Mouse (Mus musculus) urinary bladder, postnatal 4 days (tissue): ENCODE measurements at regions not wholly inside any gene's neighbourhood (a gene's known extent, or its start where the extent isn't known, plus 50 kb on each side); places are given as distances from the start of the nearest gene placed in this dataset.

ENCODE experiments used
- DNase-seq, 2 experiments: peaks; one replicate each; pipeline ENCODE4 v3.0.0; 2021 to 2022; ENCODE audit warnings: low spot score in 2 of 2

DNA sequence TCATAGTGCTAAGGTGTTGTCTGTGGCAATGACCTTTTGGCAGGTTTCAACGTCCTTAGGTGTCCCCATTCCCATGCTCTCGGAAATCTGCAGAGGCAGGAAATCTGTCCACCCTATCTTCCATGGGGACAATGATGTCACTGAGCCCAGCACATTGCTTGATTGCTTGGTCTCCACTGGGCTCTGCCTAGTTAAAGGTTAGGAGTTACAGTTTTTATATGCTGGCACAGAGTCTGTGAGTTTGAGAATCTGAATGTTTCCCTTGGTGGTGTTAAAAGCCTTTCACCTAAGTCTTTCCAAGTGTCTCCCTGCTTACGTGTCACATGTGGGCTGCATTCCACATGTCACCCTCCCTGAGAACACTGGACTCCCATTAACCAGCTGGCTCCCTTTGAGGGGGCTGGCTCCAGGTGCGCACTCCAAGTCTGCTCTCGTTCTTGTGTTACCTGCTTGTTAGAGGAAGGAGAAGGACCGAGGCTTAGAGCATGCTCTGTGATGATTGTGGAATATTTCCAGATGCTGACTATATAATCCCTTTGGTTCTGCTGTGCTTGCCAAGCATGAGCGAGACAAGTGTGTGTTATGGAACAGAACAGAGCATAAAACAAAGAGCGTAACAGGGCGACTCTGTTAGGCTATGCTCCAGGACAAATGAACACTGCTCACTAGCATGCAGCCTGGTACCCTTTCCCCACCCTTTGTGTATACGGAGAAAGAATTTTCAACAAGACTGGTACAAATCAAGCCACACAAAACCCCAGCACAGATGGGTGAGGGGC is 284.6 kb upstream of the Auts2 start:
- no peak for DNase-seq

- DNase-seq = no peak
These were observed 282.9 kb upstream of the Auts2 start for GRCm38 (mm10) chr5:132826009-132826408.

DNA sequence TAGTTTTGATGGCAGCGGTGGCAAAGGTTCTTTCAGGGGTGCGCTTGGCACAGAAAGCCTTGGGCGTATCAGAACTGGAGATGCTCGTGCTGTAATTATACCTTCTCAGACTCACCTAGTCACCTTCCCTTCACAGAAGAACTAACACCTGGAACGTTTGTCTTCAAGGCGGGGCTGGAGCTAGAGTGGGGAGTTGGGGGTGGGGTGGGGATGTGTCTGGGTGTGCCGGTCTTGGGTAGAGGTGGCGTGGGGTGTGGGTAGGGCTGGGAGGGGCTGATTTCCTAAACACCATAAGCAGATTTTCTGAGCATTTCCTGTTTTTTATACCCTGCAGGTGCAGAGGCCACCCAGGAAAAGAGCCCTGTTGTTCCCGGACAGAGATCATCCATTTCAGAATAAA is 274.5 kb upstream of the Auts2 start:
- no peak for DNase-seq

- no peak for DNase-seq
These were observed 266.0 kb upstream of the Auts2 start for GRCm38 (mm10) chr5:132809181-132809580.

- no peak for DNase-seq
These were observed 252.9 kb upstream of the Auts2 start for GRCm38 (mm10) chr5:132796061-132796460.

DNA sequence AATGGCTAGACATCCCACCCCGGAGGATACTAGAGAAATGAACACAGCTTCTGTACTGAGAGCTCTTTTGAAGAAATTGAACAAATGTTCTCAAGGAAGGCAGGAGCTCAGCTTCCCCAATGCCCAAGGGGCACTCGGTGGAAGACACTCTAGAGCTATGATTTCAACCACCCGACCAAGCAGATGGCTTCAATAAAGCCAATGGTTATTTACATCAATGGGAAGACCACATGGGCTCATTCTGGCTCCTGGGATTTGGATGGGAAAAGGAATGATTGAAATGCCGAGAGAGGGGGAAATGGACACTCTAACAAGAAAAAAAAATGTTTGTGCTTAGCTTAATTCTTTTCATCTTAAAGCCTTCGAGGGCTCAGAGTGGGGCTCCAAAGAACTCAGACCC is 249.3 kb upstream of the Auts2 start:
- no peak for DNase-seq

GRCm38 (mm10) chr5:132785291-132785690 is 242.1 kb upstream of the Auts2 start:
- DNase-seq = no peak

DNA sequence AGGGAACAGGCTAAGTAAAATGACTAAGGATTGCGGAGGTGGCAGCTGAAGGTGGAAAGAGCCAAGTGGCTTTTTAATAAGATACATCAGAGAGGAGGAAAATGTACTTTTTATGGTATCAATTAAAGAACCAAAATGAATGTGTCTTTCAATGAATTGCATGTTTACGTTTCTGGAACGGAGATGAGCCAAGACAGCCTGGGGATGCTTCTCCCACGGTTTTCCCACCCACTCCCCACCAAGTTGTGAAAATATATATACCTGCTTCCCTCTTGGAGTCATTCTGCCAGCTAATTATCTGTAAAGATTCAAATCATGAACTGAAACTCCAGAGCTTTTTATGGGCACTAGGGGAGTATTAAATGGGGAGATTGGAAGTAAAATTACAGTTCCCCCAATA is 241.6 kb upstream of the Auts2 start:
- DNase-seq = no peak

DNA sequence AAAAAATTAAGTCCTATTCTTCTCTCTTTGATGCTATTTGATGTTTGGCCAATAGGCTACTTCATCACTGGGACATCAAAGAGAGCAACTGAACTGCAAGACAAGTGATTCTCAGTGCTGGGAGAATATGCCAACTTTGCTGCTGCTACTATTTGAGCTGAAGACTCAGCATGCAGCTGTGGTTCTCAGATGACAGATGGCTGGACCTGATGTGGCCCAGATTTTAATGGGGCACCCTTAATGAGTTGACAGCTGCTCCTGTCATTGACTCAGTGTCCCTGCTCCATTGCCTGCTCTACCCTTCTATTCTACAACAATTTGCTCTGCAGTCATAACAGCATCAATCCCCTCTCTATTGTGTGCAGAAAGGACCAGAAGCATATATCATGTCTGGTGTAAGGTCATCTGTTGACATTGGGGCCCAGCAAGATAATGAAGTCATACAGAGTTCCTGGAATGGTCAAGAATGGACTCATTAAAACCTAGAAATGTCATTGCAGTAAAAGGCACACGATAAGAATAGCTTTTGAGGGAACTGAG is 231.1 kb upstream of the Auts2 start:
- no peak for DNase-seq

DNA sequence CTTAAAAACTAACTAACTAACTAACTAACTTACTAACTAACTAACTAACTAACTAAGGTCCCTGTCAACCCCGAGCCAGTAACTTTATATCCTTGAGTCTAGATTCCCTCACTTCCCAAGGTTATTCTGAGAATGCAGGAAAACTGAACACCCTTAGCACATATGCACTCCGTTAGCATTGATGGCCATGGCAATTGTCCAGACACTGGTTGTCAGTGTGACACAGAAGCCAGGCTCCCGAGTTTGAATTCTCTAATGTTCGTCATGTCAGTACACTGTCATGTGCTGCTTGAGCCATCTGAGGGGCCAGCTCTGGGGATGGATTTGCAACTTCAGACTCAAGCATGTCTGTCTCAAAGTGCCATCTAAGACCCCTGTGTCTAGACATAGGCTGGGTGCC is 217.3 kb upstream of the Auts2 start:
- DNase-seq = no peak

DNA sequence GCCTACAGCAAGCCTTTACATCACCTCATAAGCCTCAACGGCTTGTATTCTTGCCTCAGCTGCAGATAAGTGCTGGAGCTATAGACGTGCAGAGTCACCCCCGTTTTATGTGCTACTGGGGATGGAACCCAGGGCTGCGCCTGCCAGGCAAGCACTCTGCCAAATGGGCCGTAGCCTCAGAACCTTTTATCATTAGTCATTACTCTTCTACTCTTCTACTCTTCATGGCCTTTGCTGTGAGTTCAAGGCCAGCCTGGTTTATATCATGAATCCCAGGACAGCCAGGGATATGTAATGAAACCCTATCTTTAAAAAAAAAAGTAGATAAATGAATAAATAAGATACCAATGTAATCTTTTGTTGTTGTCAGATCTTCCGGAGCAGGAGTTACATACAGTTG is 216.6 kb upstream of the Auts2 start:
- no peak for DNase-seq

DNA sequence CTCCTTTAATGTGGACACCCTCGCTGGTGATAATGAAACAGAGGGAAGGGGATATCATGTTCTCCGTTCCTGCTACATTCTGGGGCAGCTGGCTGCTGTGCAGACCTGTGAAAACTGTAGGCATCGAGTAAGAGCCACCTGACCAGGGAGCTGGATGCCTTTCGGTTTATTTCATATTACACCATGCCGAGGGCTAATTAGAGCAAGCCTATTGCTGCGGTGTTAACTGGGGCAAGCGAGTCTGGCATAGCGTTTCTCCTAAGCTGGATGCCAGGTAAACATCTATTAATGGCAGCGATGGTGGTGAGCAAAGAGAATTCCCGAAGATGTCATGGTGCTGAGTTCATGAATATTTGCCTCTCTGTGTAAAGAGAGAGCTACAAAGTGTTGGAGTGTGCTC is 215.8 kb upstream of the Auts2 start:
- no peak for DNase-seq

GRCm38 (mm10) chr5:132737966-132738365 is 194.8 kb upstream of the Auts2 start:
- no peak for DNase-seq

DNA sequence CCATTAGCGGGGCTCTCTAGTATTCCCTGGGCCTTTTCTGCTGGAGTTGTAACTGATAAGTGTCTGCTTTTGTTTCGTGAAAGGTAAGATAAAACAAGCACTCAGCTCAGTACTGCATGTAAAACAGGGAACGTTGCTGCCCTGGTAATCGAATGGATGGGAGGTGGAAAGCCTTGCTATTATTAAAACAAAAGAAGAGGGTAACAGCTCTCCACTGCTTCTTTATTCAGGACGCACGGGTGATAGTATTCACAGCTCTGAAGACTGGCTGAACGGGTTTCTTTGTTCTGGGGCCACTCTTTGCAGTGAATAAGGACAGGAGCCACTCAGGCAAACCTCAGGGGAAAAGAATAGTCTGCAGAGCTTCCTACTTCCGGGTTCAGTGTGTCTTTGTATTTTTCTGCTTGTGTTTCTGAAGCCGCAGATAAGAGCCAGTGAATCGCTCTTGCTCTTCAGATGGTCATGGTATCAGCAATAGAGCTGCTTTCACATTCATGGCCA is 185.6 kb upstream of the Auts2 start:
- DNase-seq = no peak

- DNase-seq = no peak
These were observed 181.3 kb upstream of the Auts2 start for GRCm38 (mm10) chr5:132724467-132724866.

- DNase-seq = no peak
These were observed 167.2 kb upstream of the Auts2 start for GRCm38 (mm10) chr5:132710301-132710700.

- no peak for DNase-seq
These were observed 164.4 kb upstream of the Auts2 start for GRCm38 (mm10) chr5:132707531-132707930.

DNA sequence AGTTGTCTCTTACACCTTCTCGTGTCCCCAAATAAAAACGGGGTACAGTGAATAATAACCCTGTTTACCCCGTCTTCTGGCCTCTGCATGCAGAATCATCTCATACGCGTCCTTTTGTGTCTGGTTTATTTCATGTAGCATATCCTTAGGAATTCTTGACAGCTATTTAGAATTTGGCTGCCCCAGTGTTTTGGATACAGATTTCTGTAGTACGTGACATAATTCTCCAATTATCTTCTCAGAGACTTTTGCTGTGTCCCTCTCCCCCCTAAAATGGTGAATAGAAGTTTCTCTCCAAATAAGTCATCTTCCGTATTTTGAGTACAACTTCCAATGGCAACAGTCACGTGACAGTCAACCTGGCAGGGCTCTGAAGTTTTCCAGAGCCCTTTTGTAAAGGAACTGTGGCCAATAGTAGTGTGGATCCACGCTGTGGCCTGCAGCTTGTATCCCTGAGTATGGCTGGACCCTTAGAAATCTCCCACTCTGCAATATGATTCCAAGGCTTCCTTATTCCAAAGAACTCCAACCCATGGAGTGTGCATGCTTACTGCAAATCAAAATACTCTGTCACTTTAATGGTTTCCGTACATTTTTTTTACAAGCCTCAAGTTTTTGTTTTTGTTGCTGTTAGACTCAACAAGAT is 160.4 kb upstream of the Auts2 start:
- DNase-seq = no peak

DNA sequence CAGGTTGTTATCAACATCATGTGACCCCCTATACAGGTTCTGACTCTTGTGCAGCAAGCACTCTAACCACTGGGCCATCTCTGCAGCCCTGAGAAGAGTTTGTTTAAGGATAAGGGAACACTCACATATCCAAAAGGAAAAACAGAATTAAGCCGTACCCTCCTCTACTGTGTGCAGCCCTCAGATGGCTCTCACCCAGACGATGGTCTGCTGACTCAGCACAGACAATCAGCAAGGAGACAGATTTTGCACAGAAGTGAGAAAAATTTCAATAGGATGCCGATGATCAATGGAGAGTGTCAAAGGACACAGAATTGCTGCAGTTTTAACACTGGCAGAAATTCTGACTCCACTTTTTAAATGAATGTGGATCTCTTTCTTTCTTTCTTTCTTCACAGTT is 159.4 kb upstream of the Auts2 start:
- DNase-seq = no peak

GRCm38 (mm10) chr5:132690784-132691183 is 147.6 kb upstream of the Auts2 start:
- DNase-seq = no peak

DNA sequence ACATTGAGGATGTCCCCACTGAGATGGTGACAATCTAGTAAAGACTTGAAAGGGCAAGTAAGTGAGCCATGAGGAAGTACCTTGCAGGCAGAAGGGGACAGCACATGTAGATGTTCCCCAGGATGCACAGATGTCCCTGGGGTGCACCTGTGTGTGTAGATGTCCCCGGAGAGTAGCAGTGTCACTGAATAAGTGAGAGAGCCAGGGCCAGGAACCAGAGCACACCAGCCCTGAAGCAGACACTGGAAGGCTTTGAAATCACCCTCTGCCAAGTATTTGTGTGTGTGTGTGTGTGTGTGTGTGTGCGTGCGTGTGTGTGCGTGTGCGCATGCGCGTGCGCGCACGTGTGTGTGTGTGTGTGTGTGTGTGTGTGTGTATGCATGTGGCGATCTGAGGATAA is 132.1 kb upstream of the Auts2 start:
- DNase-seq = no peak

- no peak for DNase-seq
These were observed 130.6 kb upstream of the Auts2 start for GRCm38 (mm10) chr5:132673599-132674305.
